Mouse (Mus musculus): ENCODE results near the gene Tcf23. TPM values are rescaled to one million over a fixed set of nuclear protein-coding genes. Genes with fewer than 3 reads are reported as not detected.
A peak's percentile ranks its signal among the peaks of the same experiment; 100 is the strongest.

The Tcf23 gene
- polyA plus RNA-seq, 1 experiment from 2014 or later = not detected

GRCm38 (mm10) chr5:30957891-30958290, 10.6 kb upstream of the Tcf23 start:
- ATAC-seq (no peak), DNase-seq (ENCODE audit: low read depth, low spot score) (no peak)
- CTCF ChIA-PET = interaction anchor here (2.7 kb wide), 1 partner anchor 37 kb away, joined by 10 read pairs; the partner anchor contains the start of gene Khk
- H3K27me3 ChIP-seq = no peaks in the 10 kb centered on the region
- in situ Hi-C loops (cut with MboI; ENCODE audit: low pct_unique_long_range_greater_than_20kb) = no loop called here
- POLR2A ChIA-PET = interaction anchor here (0.9 kb wide), 1 partner anchor 10 kb away, joined by 3 read pairs; no protein-coding TSS in a partner anchor
- no peak for TF ChIP-seq CTCF (IDR thresholded peaks at IDR 0.05)

GRCm38 (mm10) chr5:30959198-30959854, 9.1 kb upstream of the Tcf23 start:
- in situ Hi-C loops (cut with MboI; ENCODE audit: low pct_unique_long_range_greater_than_20kb) = no loop called here
- TF ChIP-seq CTCF (IDR thresholded peaks at IDR 0.05) = no peak
- ATAC-seq = no peak
- CTCF ChIA-PET = interaction anchor here (0.7 to 2.7 kb wide), 9 partner anchors 9 to 166 kb away, joined by 3 to 10 read pairs (median 4); partner anchors contain the start of gene Khk
- H3K27me3 ChIP-seq = no peaks in the 10 kb centered on the region
- DNase-seq (ENCODE audit: low read depth, low spot score) = no peak
- POLR2A ChIA-PET = interaction anchor here (0.7 to 2.9 kb wide), 10 partner anchors 10 to 89 kb away, joined by 3 to 28 read pairs (median 4); partner anchors contain the start of genes Atraid, Khk and Slc5a6

GRCm38 (mm10) chr5:30959966-30960501, 8.4 kb upstream of the Tcf23 start, which contains the start of gene Preb:
Gene Preb, minus strand, starts transcription at chr5:30960361.
- ATAC-seq (peak; percentile 29), DNase-seq (ENCODE audit: low read depth, low spot score) (peak; percentile 87)
- no peaks in the 10 kb centered on the region for H3K27me3 ChIP-seq
- ChIA-PET CTCF (interaction anchor here (1.1 to 2.7 kb wide), 7 partner anchors 10 to 166 kb away, joined by 3 to 10 read pairs (median 6); partner anchors contain the start of gene Khk), POLR2A (interaction anchor here (1.0 to 2.9 kb wide), 10 partner anchors 11 to 88 kb away, joined by 3 to 28 read pairs (median 4); partner anchors contain the start of genes Atraid, Khk and Slc5a6)
- in situ Hi-C loops (cut with MboI; ENCODE audit: low pct_unique_long_range_greater_than_20kb) = no loop called here
- TF ChIP-seq CTCF (IDR thresholded peaks at IDR 0.05) = no peak

GRCm38 (mm10) chr5:30960814-30961213, 7.6 kb upstream of the Tcf23 start:
- DNase-seq (ENCODE audit: low read depth, low spot score) = no peak
- CTCF ChIA-PET = interaction anchor here (1.7 to 2.4 kb wide), 3 partner anchors 11 to 43 kb away, joined by 4 to 9 read pairs (median 7); no protein-coding TSS in a partner anchor
- no peak for ATAC-seq
- POLR2A ChIA-PET = interaction anchor here (1.1 to 2.9 kb wide), 2 partner anchors 12 to 40 kb away, joined by 3 to 28 read pairs; no protein-coding TSS in a partner anchor
- in situ Hi-C loops (cut with MboI; ENCODE audit: low pct_unique_long_range_greater_than_20kb) = no loop called here
- TF ChIP-seq CTCF (IDR thresholded peaks at IDR 0.05) = no peak
- no peaks in the 10 kb centered on the region for H3K27me3 ChIP-seq

GRCm38 (mm10) chr5:30961545-30962505, 6.6 kb upstream of the Tcf23 start:
- no peak for DNase-seq (ENCODE audit: low read depth, low spot score)
- CTCF ChIA-PET = interaction anchor here (0.9 to 1.8 kb wide), 3 partner anchors 21 to 42 kb away, joined by 3 to 7 read pairs (median 4); no protein-coding TSS in a partner anchor
- H3K27me3 ChIP-seq = no peaks in the 10 kb centered on the region
- no peak for TF ChIP-seq CTCF (IDR thresholded peaks at IDR 0.05)
- POLR2A ChIA-PET = interaction anchor here (2.9 kb wide), 1 partner anchor 13 kb away, joined by 28 read pairs; no protein-coding TSS in a partner anchor
- in situ Hi-C loops (cut with MboI; ENCODE audit: low pct_unique_long_range_greater_than_20kb) = no loop called here
- ATAC-seq = no peak

GRCm38 (mm10) chr5:30963916-30964315, 4.5 kb upstream of the Tcf23 start:
- CTCF ChIA-PET = interaction anchor here (0.8 to 1.8 kb wide), 17 partner anchors 9 to 91 kb away, joined by 3 to 10 read pairs (median 4); partner anchors contain the start of gene Cad
- POLR2A ChIA-PET = interaction anchor here (1.2 to 1.7 kb wide), 5 partner anchors 11 to 85 kb away, joined by 4 to 7 read pairs (median 7); partner anchors contain the start of genes Atraid and Slc5a6
- in situ Hi-C loops (cut with MboI; ENCODE audit: low pct_unique_long_range_greater_than_20kb) = no loop called here
- peak; percentile 83 for ATAC-seq
- TF ChIP-seq CTCF (IDR thresholded peaks at IDR 0.05) = no peak
- DNase-seq (ENCODE audit: low read depth, low spot score) = peak; percentile 99
- no peaks in the 10 kb centered on the region for H3K27me3 ChIP-seq

- no peak for TF ChIP-seq CTCF (IDR thresholded peaks at IDR 0.05)
- ChIA-PET CTCF (interaction anchor here (0.7 to 1.5 kb wide), 6 partner anchors 17 to 45 kb away, joined by 3 to 6 read pairs (median 4); partner anchors contain the start of gene Khk), POLR2A (no interaction called here)
- in situ Hi-C loops (cut with MboI; ENCODE audit: low pct_unique_long_range_greater_than_20kb) = no loop called here
- no peak for DNase-seq (ENCODE audit: low read depth, low spot score)
- no peak for ATAC-seq
- no peaks in the 10 kb centered on the region for H3K27me3 ChIP-seq
Measured at GRCm38 (mm10) chr5:30966189-30966588, 2.3 kb upstream of the Tcf23 start.

- no peak for TF ChIP-seq CTCF (IDR thresholded peaks at IDR 0.05)
- ChIA-PET CTCF (interaction anchor here (3.7 kb wide), 1 partner anchor 13 kb away, joined by 15 read pairs; no protein-coding TSS in a partner anchor), POLR2A (no interaction called here)
- in situ Hi-C loops (cut with MboI; ENCODE audit: low pct_unique_long_range_greater_than_20kb) = no loop called here
- ATAC-seq (no peak), DNase-seq (ENCODE audit: low read depth, low spot score) (no peak)
- H3K27me3 ChIP-seq = peaks cover 2% of the 10 kb centered on the region
Measured at GRCm38 (mm10) chr5:30969440-30969839, 978 bp downstream of the Tcf23 start.

- ChIA-PET POLR2A (interaction anchor here (1.0 to 2.0 kb wide), 3 partner anchors 11 to 25 kb away, joined by 4 to 7 read pairs (median 6); partner anchors contain the start of gene Preb), CTCF (no interaction called here)
- TF ChIP-seq CTCF (IDR thresholded peaks at IDR 0.05) = no peak
- ATAC-seq (no peak), DNase-seq (ENCODE audit: low read depth, low spot score) (peak; percentile 39)
- in situ Hi-C loops (cut with MboI; ENCODE audit: low pct_unique_long_range_greater_than_20kb) = no loop called here
- H3K27me3 ChIP-seq = peaks cover 2% of the 10 kb centered on the region
Measured at GRCm38 (mm10) chr5:30974870-30975656, 6.6 kb downstream of the Tcf23 start.

All from Patski (cell line).